Mouse (Mus musculus) erythroblast, embryonic 14.5 days (primary cell): ENCODE results near the gene Gpr137.

ENCODE experiments used
- GATA1 ChIP-seq: IDR thresholded peaks from 2 replicates; pipeline ENCODE4 v1.6.1; 2012; ENCODE audit warnings: low read length, inconsistent platforms, mixed read lengths
- TAL1 ChIP-seq: IDR thresholded peaks from 3 replicates; pipeline ENCODE4 v1.6.1; 2012; ENCODE audit warnings: low read length, inconsistent platforms, mixed read lengths

- no peak for TF ChIP-seq GATA1
- no peak for TF ChIP-seq TAL1
Observed at GRCm38 (mm10) chr19:6909507-6910289, 32.6 kb downstream of the Gpr137 start, which contains the start of the genes Trmt112 and Prdx5.
